8 mouse cellular contexts compared by ENCODE assay signal in the genomic region with DNA sequence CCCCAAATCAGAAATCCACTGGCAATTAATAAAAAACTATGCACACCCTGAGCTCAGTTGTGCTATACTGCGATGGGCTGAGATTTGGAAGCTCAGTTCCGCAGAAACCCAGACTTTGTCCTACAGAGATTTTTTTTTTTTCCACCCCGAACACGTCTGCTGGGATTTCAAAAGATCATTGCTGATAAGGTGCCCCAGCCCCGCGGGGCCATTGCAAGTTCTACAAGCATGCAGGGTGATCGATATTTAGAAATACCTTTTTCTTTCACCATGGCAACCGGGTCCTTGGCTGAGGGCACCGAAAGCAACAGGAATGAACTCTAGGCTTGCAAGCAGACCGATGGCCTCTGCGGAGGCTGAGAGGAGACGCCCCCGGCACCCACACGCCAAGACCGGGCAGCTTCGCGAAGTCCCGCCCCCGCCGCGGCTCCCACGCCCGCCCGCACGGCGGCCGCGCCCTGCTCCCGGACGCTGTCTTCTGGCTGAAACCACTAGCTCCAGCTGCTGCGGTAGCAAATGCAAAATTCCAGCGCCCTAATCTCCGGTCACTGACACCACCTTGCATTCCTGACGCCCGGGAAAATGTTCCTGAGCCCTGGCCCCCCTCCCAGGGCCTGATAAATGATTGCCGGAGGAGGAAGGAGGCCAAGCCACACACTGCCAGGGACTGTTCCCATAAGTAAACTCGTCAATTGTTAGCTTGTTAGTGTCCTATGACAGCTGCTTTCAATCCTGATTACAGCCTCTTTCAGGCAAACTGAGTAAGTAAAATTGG.
DNase-seq lines count a peak whose midpoint lies in the region; ATAC-seq lines count a peak whose summit lies in the region.

No protein-coding gene starts in this region.

- peak; percentile 70 for DNase-seq in NIH3T3 (ENCODE audit: low read depth)
- DNase-seq in heart, postnatal 4 days = peak; percentile 91
- DNase-seq in layer of hippocampus, postnatal 14 days (ENCODE audit: low spot score in 2 of 2) = peak; percentile 19 to 21
- peak; percentile 86 for DNase-seq in lung, postnatal 25 days (ENCODE audit: low spot score)
- DNase-seq in right cerebral cortex, postnatal 14 days = peak; percentile 61

- peak overlapping the region; percentile 74 for H3K4me3 ChIP-seq in brown adipose tissue, adult 24 weeks (ENCODE audit: insufficient read depth, low read depth, low read length)
- peak overlapping the region; percentile 48 for H3K4me3 ChIP-seq in forebrain, embryonic 15.5 days

- no peaks in the 10 kb centered on the region for H3K36me3 ChIP-seq in forebrain, embryonic 15.5 days

- H3K9me3 ChIP-seq in forebrain, embryonic 15.5 days = no peaks in the 10 kb centered on the region

- H3K27ac ChIP-seq in brown adipose tissue, adult 24 weeks (replicated peaks; ENCODE audit: low read depth, low read length) = peak overlapping the region; percentile 64
- H3K27ac ChIP-seq in forebrain, embryonic 15.5 days (replicated peaks) = 0 out of 2 replicates have a peak overlapping the region, but pooled peaks have one; percentile 40

- peak; percentile 51 for ATAC-seq in forebrain, embryonic 15.5 days (replicated peaks)
- no peak for ATAC-seq in inflammation-experienced regulatory T-cells, adult 6 months

- WGBS in forebrain, embryonic 15.5 days = 1% methylated on average over 37 of the region's 37 CpGs

- peak overlapping the region; percentile 56 for H3K9ac ChIP-seq in forebrain, embryonic 15.5 days (replicated peaks)

- peaks cover 40% of the 10 kb centered on the region for H3K4me1 ChIP-seq in brown adipose tissue, adult 24 weeks (ENCODE audit: control insufficient read depth, insufficient read depth, insufficient read length, low read length)
- peaks cover 37% of the 10 kb centered on the region for H3K4me1 ChIP-seq in forebrain, embryonic 15.5 days

- 0 out of 2 replicates have a peak, but pooled peaks cover 10% of the 10 kb centered on the region for H3K27me3 ChIP-seq in forebrain, embryonic 15.5 days

- peak overlapping the region; percentile 95 for H3K4me2 ChIP-seq in forebrain, embryonic 15.5 days (replicated peaks)

Comparison
In these comparisons a context has a peak if more than half of its experiments do, and no peak if none do; other contexts are left out.
1. DNase-seq: peak in every context shown above with its lines; median percentile 91 in heart, postnatal 4 days; 86 in lung, postnatal 25 days; 70 in NIH3T3; 61 in right cerebral cortex, postnatal 14 days; 20 in layer of hippocampus, postnatal 14 days.